ENCODE assay signal across 8 mouse cellular contexts in the genomic region with DNA sequence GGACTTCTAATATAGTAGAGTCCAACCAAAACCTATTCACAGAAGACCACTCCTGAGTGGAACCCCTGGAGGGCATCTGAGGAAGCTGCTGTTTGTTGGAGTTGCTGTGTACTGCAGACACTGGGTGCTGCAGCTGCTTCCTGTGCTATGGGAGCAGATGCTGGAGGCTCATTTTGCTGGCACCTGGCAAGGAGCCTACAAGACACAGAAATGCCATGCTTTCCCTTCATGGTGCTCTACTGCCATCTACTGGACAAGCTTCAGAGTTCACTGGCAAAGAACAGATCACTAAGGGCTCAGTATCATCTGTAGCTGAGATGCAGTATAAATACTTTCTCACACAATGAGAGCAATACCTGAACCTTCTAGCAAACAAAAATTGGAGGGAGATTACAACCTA. TPM values are rescaled to one million over a fixed set of nuclear protein-coding genes. Genes with fewer than 3 reads are reported as not detected.
DNase-seq lines count a peak whose midpoint lies in the region; ATAC-seq and TF ChIP-seq lines count a peak whose summit lies in the region.
"Not testable (repeated sequence)": the region's sequence is repeated elsewhere in the genome, so short reads cannot be mapped to it uniquely, and the experiment has no call there.

No protein-coding gene starts in this region.

- H3K36me3 ChIP-seq in CH12.LX (replicated peaks in 1 of 2; ENCODE audit: control insufficient read depth in 1 of 2, insufficient read depth in 1 of 2, low read length in 1 of 2); forebrain, embryonic 10.5 days (replicated peaks); heart, postnatal 0 days (replicated peaks; ENCODE audit: control insufficient read depth, insufficient read depth, low read length); limb, embryonic 14.5 days (ENCODE audit: control insufficient read depth, insufficient read depth, low read length); stomach, embryonic 14.5 days (ENCODE audit: control insufficient read depth, insufficient read depth, low read length): not testable (repeated sequence)

- dilution Hi-C loops in CH12.LX (cut with MboI; ENCODE audit: extremely low pct_ligation_motif_present, extremely low pct_unique_long_range_greater_than_20kb, low sequenced_read_pairs), result not testable (repeated sequence)

- H3K4me2 ChIP-seq in CH12.LX (ENCODE audit: insufficient read depth, low read depth, poor library complexity, severe bottlenecking); heart, postnatal 0 days (ENCODE audit: low read depth, low read length); limb, embryonic 14.5 days (replicated peaks; ENCODE audit: low read depth, low read length, severe bottlenecking); stomach, embryonic 14.5 days (replicated peaks; ENCODE audit: low read depth, low read length): not testable (repeated sequence)

- in situ Hi-C loops in CH12.LX (cut with MboI; ENCODE audit: low pct_ligation_motif_present, low pct_unique_long_range_greater_than_20kb, low sequenced_read_pairs), result loop anchor here (25.0 kb wide), 1 partner anchor 426 kb away; the partner anchor contains the start of gene H2-M10.3

- peak; percentile 54 to 67; a peak in 3 of 4 replicates for TF ChIP-seq CTCF in CH12.LX (conservative IDR thresholded peaks at IDR 0.05 in 1 of 2, IDR thresholded peaks at IDR 0.05 in 1 of 2; ENCODE audit: low read depth in 2 of 2, low read length in 2 of 2)
- peak; percentile 89 for TF ChIP-seq CTCF in heart, postnatal 0 days (IDR thresholded peaks at IDR 0.05; ENCODE audit: low read depth)

- DNase-seq in CH12.LX (ENCODE audit: extremely low read depth), result peak; percentile 73
- peak; percentile 61 for DNase-seq in brain, embryonic 18.5 days (ENCODE audit: low read depth, low spot score)
- DNase-seq in forebrain, embryonic 10.5 days (ENCODE audit: extremely low spot score, low spot score), result peak; percentile 45
- DNase-seq in heart, postnatal 0 days (ENCODE audit: low spot score), result peak; percentile 52
- DNase-seq in kidney, postnatal 10 days, result peak; percentile 80
- peak; percentile 76 for DNase-seq in limb, embryonic 14.5 days (ENCODE audit: low spot score)
- peak; percentile 47 to 55 for DNase-seq in natural killer cell, adult 2 months (ENCODE audit: low spot score in 2 of 2)

- H3K4me1 ChIP-seq in CH12.LX (ENCODE audit: control insufficient read depth in 1 of 2, insufficient read depth in 2 of 2); forebrain, embryonic 10.5 days; heart, postnatal 0 days (ENCODE audit: control insufficient read depth, insufficient read depth); limb, embryonic 14.5 days (ENCODE audit: control insufficient read depth, insufficient read depth, low read length); stomach, embryonic 14.5 days (ENCODE audit: control insufficient read depth, insufficient read depth, low read length): not testable (repeated sequence)

- not testable (repeated sequence) for H3K9me3 ChIP-seq in CH12.LX (replicated peaks; ENCODE audit: low read length); forebrain, embryonic 10.5 days; heart, postnatal 0 days (replicated peaks; ENCODE audit: control insufficient read depth, low read length); limb, embryonic 14.5 days (ENCODE audit: control insufficient read depth, low read length); stomach, embryonic 14.5 days (ENCODE audit: control insufficient read depth, low read depth, low read length)

- not testable (repeated sequence) for TF ChIP-seq EP300 in CH12.LX (IDR thresholded peaks at IDR 0.05; ENCODE audit: low read length); heart, postnatal 0 days (IDR thresholded peaks at IDR 0.05; ENCODE audit: low read depth)

- not testable (repeated sequence) for H3K27ac ChIP-seq in CH12.LX (ENCODE audit: insufficient read depth, low read depth); forebrain, embryonic 10.5 days; heart, postnatal 0 days (ENCODE audit: low read depth); limb, embryonic 14.5 days (replicated peaks; ENCODE audit: low read depth, low read length); stomach, embryonic 14.5 days (ENCODE audit: low read length)

- not testable (repeated sequence) for H3K4me3 ChIP-seq in CH12.LX (replicated peaks in 1 of 3; ENCODE audit: low read depth in 2 of 3, low read length in 2 of 3, poor library complexity in 1 of 3); forebrain, embryonic 10.5 days; heart, postnatal 0 days (ENCODE audit: low read depth, low read length); limb, embryonic 14.5 days (replicated peaks; ENCODE audit: low read length); stomach, embryonic 14.5 days (ENCODE audit: low read depth, low read length)

- H3K79me2 ChIP-seq in CH12.LX (replicated peaks; ENCODE audit: control insufficient read depth, extremely low read depth, insufficient read depth, poor library complexity, severe bottlenecking), result not testable (repeated sequence)

- H3K9ac ChIP-seq in CH12.LX (ENCODE audit: insufficient read depth, low read depth); heart, postnatal 0 days (replicated peaks; ENCODE audit: low read depth, low read length); limb, embryonic 14.5 days (ENCODE audit: low read depth, low read length, severe bottlenecking); stomach, embryonic 14.5 days (replicated peaks; ENCODE audit: low read depth, low read length): not testable (repeated sequence)

- not testable (repeated sequence) for ATAC-seq in heart, postnatal 0 days (ENCODE audit: insufficient read depth, low read depth)
- ATAC-seq in limb, embryonic 14.5 days (ENCODE audit: low FRiP score, low read depth), result 0 out of 2 replicates have a peak, but pooled peaks have one; percentile 19
- ATAC-seq in stomach, embryonic 14.5 days (ENCODE audit: insufficient number of reproducible peaks, insufficient read depth, low FRiP score, low read depth), result 0 out of 2 replicates have a peak, but pooled peaks have one; percentile 18

- TF ChIP-seq POLR2A in CH12.LX (IDR thresholded peaks at IDR 0.05; ENCODE audit: low read depth, low read length); limb, embryonic 14.5 days (IDR thresholded peaks at IDR 0.05; ENCODE audit: borderline replicate concordance, extremely low read depth, insufficient read depth, insufficient read length): not testable (repeated sequence)

- H3K27me3 ChIP-seq in CH12.LX (replicated peaks), result peaks cover 11% of the 10 kb centered on the region
- H3K27me3 ChIP-seq in forebrain, embryonic 10.5 days (ENCODE audit: poor library complexity, severe bottlenecking); heart, postnatal 0 days (ENCODE audit: control insufficient read depth, insufficient read depth, low read length); limb, embryonic 14.5 days (ENCODE audit: control insufficient read depth, insufficient read depth, low read length); stomach, embryonic 14.5 days (ENCODE audit: control insufficient read depth, insufficient read depth, low read length): not testable (repeated sequence)

- peak; percentile 52 for TF ChIP-seq RAD21 in CH12.LX (IDR thresholded peaks at IDR 0.05; ENCODE audit: low read depth, low read length)

RNA-seq across cellular contexts. Expression of gene H2-M10.5, which starts 16.1 kb away (rescaled TPM):
- total RNA-seq in CH12.LX (2012; rRNA removed) (not detected in 2 replicates), CH12.LX (2014; rRNA removed) (not detected in 2 replicates)
- not detected in 2 replicates for polyA plus RNA-seq in CH12.LX (2012; ENCODE audit: insufficient read length, low read depth)
- not detected in 2 replicates for polyA plus RNA-seq in forebrain, embryonic 10.5 days (2016; fragmentation: Nextera tagmentation; extraction: Ambion mirVana)
- total RNA-seq in heart, postnatal 0 days (2014; rRNA removed; ENCODE audit: low replicate concordance), result not detected in 2 replicates
- not detected in 2 replicates for polyA plus RNA-seq in heart, postnatal 0 days (2015; fragmentation: Nextera tagmentation; extraction: Ambion mirVana)
- polyA plus RNA-seq in limb, embryonic 14.5 days (2012; rRNA removed), result not detected in 2 replicates
- not detected in 2 replicates for polyA plus RNA-seq in limb, embryonic 14.5 days (2014; fragmentation: Nextera tagmentation; extraction: Ambion mirVana)
- not detected in 2 replicates for polyA plus RNA-seq in stomach, embryonic 14.5 days (2014; fragmentation: Nextera tagmentation; extraction: Ambion mirVana)

RNA-seq across cellular contexts. Expression of gene H2-M10.6, which starts 23.2 kb away (rescaled TPM):
- total RNA-seq in CH12.LX (2012; rRNA removed) (not detected in 2 replicates), CH12.LX (2014; rRNA removed) (not detected in 2 replicates)
- 0.20 and 0.27 TPM in 2 replicates for polyA plus RNA-seq in CH12.LX (2012; ENCODE audit: insufficient read length, low read depth)
- not detected in 2 replicates for polyA plus RNA-seq in forebrain, embryonic 10.5 days (2016; fragmentation: Nextera tagmentation; extraction: Ambion mirVana)
- total RNA-seq in heart, postnatal 0 days (2014; rRNA removed; ENCODE audit: low replicate concordance), result not detected in 2 replicates
- polyA plus RNA-seq in heart, postnatal 0 days (2015; fragmentation: Nextera tagmentation; extraction: Ambion mirVana), result not detected in 2 replicates
- not detected in 2 replicates for polyA plus RNA-seq in limb, embryonic 14.5 days (2012; rRNA removed)
- not detected in 2 replicates for polyA plus RNA-seq in limb, embryonic 14.5 days (2014; fragmentation: Nextera tagmentation; extraction: Ambion mirVana)
- not detected in 2 replicates for polyA plus RNA-seq in stomach, embryonic 14.5 days (2014; fragmentation: Nextera tagmentation; extraction: Ambion mirVana)

RNA-seq across cellular contexts. Expression of gene Trim26, which starts 48.1 kb away (rescaled TPM):
- total RNA-seq in CH12.LX (2012; rRNA removed) (17.1 and 19.1 TPM in 2 replicates), CH12.LX (2014; rRNA removed) (13.6 and 14.2 TPM in 2 replicates)
- 67.0 and 67.1 TPM in 2 replicates for polyA plus RNA-seq in CH12.LX (2012; ENCODE audit: insufficient read length, low read depth)
- polyA plus RNA-seq in forebrain, embryonic 10.5 days (2016; fragmentation: Nextera tagmentation; extraction: Ambion mirVana), result 42.8 and 44.3 TPM in 2 replicates
- total RNA-seq in heart, postnatal 0 days (2014; rRNA removed; ENCODE audit: low replicate concordance), result 11.4 and 13.8 TPM in 2 replicates
- 14.0 and 14.9 TPM in 2 replicates for polyA plus RNA-seq in heart, postnatal 0 days (2015; fragmentation: Nextera tagmentation; extraction: Ambion mirVana)
- polyA plus RNA-seq in limb, embryonic 14.5 days (2012; rRNA removed), result 41.0 and 43.5 TPM in 2 replicates
- polyA plus RNA-seq in limb, embryonic 14.5 days (2014; fragmentation: Nextera tagmentation; extraction: Ambion mirVana), result 33.9 and 38.1 TPM in 2 replicates
- 38.0 and 42.7 TPM in 2 replicates for polyA plus RNA-seq in stomach, embryonic 14.5 days (2014; fragmentation: Nextera tagmentation; extraction: Ambion mirVana)
